Mouse (Mus musculus) megakaryocyte progenitor cell, adult 5-6 weeks (primary cell): Measurements from ENCODE around the gene Lig4. TPM values are rescaled to one million over a fixed set of nuclear protein-coding genes. Genes with fewer than 3 reads are reported as not detected.

Source experiments
- ATAC-seq: replicated peaks from 2 replicates; pipeline ENCODE4 v1.8.0; 2016; ENCODE audit warnings: mild to moderate bottlenecking, moderate TSS enrichment, inconsistent platforms; ENCODE audit not compliant: poor library complexity
- total RNA-seq, 2 experiments: library from RNA; stranded (forward) in 1 of 2; stranded (reverse) in 1 of 2; fragments of 157-497, 149-512 nt in 1 of 2; fragments of 200-1000 nt in 1 of 2; gene quantifications; 2 replicates each; pipeline versions ENCODE4 v1.2.3 to v1.2.4; 2015 to 2017

Gene Lig4
- total RNA-seq, 2 experiments from 2014 or later: 0.71 to 1.9 TPM

DNA sequence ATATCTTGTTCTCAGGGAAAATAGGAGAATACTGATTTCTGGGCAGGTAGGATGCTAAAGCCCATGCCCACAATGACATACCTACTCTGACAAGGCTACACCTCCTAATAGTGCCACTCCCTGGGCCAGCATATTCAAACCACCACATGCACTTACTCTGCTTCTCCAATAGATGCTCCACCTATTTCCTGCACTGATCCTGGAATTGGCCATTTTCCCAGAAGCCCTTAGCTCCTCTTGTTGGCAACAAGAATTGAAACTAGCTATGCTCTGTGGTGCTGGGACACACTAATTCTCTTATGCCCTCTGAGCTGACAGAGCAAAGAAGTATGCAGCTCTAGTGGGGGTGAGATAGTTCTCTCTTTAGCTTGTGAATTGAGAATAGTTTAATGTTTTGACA lies 44.8 kb downstream of the Lig4 start:
- no peak for ATAC-seq

DNA sequence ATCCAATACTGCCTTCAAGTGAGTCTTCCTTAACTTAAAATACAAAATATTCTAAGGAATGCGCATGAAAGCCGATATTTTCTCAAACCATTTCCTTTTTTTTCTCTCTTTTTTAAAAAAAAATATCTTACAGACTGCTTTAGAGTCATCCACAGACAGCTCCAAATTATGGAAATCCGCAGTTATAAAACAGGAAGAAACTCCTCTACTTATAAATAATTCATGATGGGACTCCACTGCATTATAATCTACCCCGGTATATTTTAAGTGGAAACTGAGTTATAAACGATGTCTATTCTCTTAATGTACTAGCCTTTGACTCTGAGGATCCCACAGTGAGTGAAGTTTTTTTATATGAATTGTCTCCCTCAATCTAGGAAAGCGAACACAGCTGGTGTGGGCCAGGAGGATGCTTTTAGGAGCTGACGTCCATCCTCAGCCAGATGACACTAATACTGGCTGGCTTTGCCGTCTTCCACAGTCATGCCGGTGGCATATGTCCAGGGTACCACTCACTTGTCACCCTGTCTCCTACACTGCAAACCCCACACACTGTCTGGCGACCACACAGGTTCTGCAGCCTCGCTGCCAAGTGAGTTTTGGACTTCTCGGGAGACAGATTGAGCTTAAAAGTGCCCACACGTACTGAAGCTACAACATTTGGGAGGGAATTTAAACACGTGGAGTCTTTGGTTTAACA lies 47.6 kb downstream of the Lig4 start:
- no peak for ATAC-seq

Other genes with a start within 250 kb of the Lig4 start
- not detected in 2 replicates for gene Fam155a, start 206.5 kb downstream of the Lig4 start, total RNA-seq (2015)
- not detected in 2 replicates for gene Fam155a, start 206.5 kb downstream of the Lig4 start, total RNA-seq (2017)
- gene Gm10217, start 113.4 kb downstream of the Lig4 start, total RNA-seq (2015): not detected in 2 replicates
- gene Gm10217, start 113.4 kb downstream of the Lig4 start, total RNA-seq (2017): not detected in 2 replicates
- gene Abhd13, start within 50 bp of the Lig4 start, total RNA-seq (2015): 12.4 and 12.9 TPM in 2 replicates
- 13.2 and 15.5 TPM in 2 replicates for gene Abhd13, start within 50 bp of the Lig4 start, total RNA-seq (2017)
- 4.0 and 6.3 TPM in 2 replicates for gene Tnfsf13b, start 28.8 kb upstream of the Lig4 start, total RNA-seq (2015)
- gene Tnfsf13b, start 28.8 kb upstream of the Lig4 start, total RNA-seq (2017): 0.25 and 1.9 TPM in 2 replicates
- not detected in 2 replicates for gene Myo16, start 176.2 kb upstream of the Lig4 start, total RNA-seq (2015)
- 0.07 TPM in 1 of 2 replicates, not detected in the other for gene Myo16, start 176.2 kb upstream of the Lig4 start, total RNA-seq (2017)